Mouse (Mus musculus) thymus, adult 2 months (tissue): ENCODE measurements around the gene Aftph.
"Not testable (repeated sequence)": the region's sequence is repeated elsewhere in the genome, so short reads cannot be mapped to it uniquely, and the experiment has no call there.

ENCODE experiments used
- CTCF ChIP-seq: fragments of 200-500 bp; IDR thresholded peaks from 2 replicates; pipeline ENCODE4 v1.5.1; 2012; ENCODE audit warnings: mild to moderate bottlenecking, control low read depth, low read length, moderate library complexity, borderline replicate concordance; ENCODE audit not compliant: control insufficient read depth, poor library complexity, insufficient read depth; ENCODE audit errors: extremely low read depth
- POLR2A ChIP-seq: fragments of 200-500 bp; IDR thresholded peaks from 2 replicates; pipeline ENCODE4 v1.6.1; 2012; ENCODE audit warnings: mild to moderate bottlenecking, low read length, control low read depth, moderate library complexity; ENCODE audit not compliant: control insufficient read depth, poor library complexity, insufficient read depth; ENCODE audit errors: extremely low read depth

DNA sequence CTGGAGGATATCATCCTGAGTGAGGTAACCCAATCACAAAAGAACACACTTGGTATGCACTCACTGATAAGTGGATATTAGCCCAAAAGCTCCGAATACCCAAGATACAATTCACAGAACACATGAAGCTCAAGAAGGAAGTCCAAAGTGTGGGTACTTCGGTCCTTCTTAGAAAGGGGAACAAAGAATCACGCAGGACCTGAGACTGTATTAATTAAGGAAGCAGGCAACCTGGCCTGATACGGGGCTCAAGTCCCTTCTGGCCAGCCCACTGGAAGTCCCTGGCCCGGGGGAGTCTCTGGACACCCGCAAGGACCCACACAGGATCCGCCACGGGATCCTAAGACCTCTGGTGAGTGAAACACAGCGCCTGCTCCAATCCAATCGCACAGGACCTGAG lies 20.6 kb upstream of the Aftph start:
- not testable (repeated sequence) for TF ChIP-seq CTCF, POLR2A
